Mouse (Mus musculus) lung, adult 2 months (tissue): ENCODE measurements at regions not wholly inside any gene's neighbourhood (a gene's known extent, or its start where the extent isn't known, plus 50 kb on each side); places are given as distances from the start of the nearest gene placed in this dataset.

Experiments
- DNase-seq: peaks from one replicate; pipeline ENCODE4 v3.0.0; 2022
- H3K4me1 ChIP-seq: fragments of 200-500 bp; 2 replicates; pipeline ENCODE4 v1.6.1; 2011; ENCODE audit warnings: low read length; ENCODE audit not compliant: control insufficient read depth, insufficient read depth
- H3K4me3 ChIP-seq: fragments of 200-500 bp; replicated peaks from 2 replicates; pipeline ENCODE3; 2011; ENCODE audit warnings: low read depth, mild to moderate bottlenecking, control low read depth, low read length; ENCODE audit errors: extremely low read depth
- CTCF ChIP-seq: fragments of 200-500 bp; IDR thresholded peaks from 2 replicates; pipeline ENCODE4 v1.5.1; 2011; ENCODE audit warnings: mild to moderate bottlenecking, low read length, control low read depth; ENCODE audit not compliant: insufficient read depth
- POLR2A ChIP-seq: fragments of 200-500 bp; IDR thresholded peaks from 2 replicates; pipeline ENCODE4 v1.6.1; 2011; ENCODE audit warnings: low read depth, mild to moderate bottlenecking, control low read depth, low read length, borderline replicate concordance; ENCODE audit errors: extremely low read depth
- WGBS: fragments of 180-500 bp; shearing (Covaris S2); methylation state at CpG from one replicate; pipeline ENCODE4 v1.1.7; 2018; 5-methylcytosine and 5-hydroxymethylcytosine counted together

- Histone ChIP-seq H3K4me3 (no peak overlapping the region), H3K4me1 (no peaks in the 10 kb centered on the region)
- no peak for TF ChIP-seq POLR2A
- no peak for TF ChIP-seq CTCF
- no peak for DNase-seq
- WGBS: 78% methylated on average over 8 of the region's 8 CpGs
Observed at GRCm38 (mm10) chr9:26480881-26481280, 252.6 kb upstream of the B3gat1 start.

- Histone ChIP-seq H3K4me1 (no peaks in the 10 kb centered on the region), H3K4me3 (no peak overlapping the region)
- TF ChIP-seq POLR2A (no peak), CTCF (no peak)
- DNase-seq: no peak
Observed at GRCm38 (mm10) chr9:26481890-26482289, 251.6 kb upstream of the B3gat1 start.

GRCm38 (mm10) chr9:26493740-26494139, 239.8 kb upstream of the B3gat1 start:
- DNase-seq: no peak
- WGBS: 64% methylated on average over 2 of the region's 2 CpGs
- no peak overlapping the region for H3K4me3 ChIP-seq
- TF ChIP-seq POLR2A: no peak
- no peak for TF ChIP-seq CTCF
- H3K4me1 ChIP-seq: no peaks in the 10 kb centered on the region

- no peak for DNase-seq
- 23% methylated on average over 1 of the region's 1 CpGs for WGBS
- no peak for TF ChIP-seq POLR2A
- TF ChIP-seq CTCF: no peak
- Histone ChIP-seq H3K4me3 (no peak overlapping the region), H3K4me1 (no peaks in the 10 kb centered on the region)
Observed at GRCm38 (mm10) chr9:26502027-26502426, 231.5 kb upstream of the B3gat1 start.

- no peak overlapping the region for H3K4me3 ChIP-seq
- DNase-seq: no peak
- TF ChIP-seq POLR2A (no peak), CTCF (no peak)
- no peaks in the 10 kb centered on the region for H3K4me1 ChIP-seq
- WGBS: 79% methylated on average over 2 of the region's 2 CpGs
Observed at GRCm38 (mm10) chr9:26505941-26506340, 227.6 kb upstream of the B3gat1 start.

- Histone ChIP-seq H3K4me1 (no peaks in the 10 kb centered on the region), H3K4me3 (no peak overlapping the region)
- DNase-seq: peak; percentile 8
- TF ChIP-seq CTCF: no peak
- no peak for TF ChIP-seq POLR2A
- WGBS: 40% methylated on average over 2 of the region's 2 CpGs
Observed at GRCm38 (mm10) chr9:26518651-26519050, 214.9 kb upstream of the B3gat1 start.

- no peaks in the 10 kb centered on the region for H3K4me1 ChIP-seq
- no peak for DNase-seq
- 36% methylated on average over 5 of the region's 5 CpGs for WGBS
- no peak overlapping the region for H3K4me3 ChIP-seq
- TF ChIP-seq POLR2A: no peak
Observed at GRCm38 (mm10) chr9:26519581-26520501, 213.7 kb upstream of the B3gat1 start.

- no peak overlapping the region for H3K4me3 ChIP-seq
- H3K4me1 ChIP-seq: no peaks in the 10 kb centered on the region
- WGBS: 23% methylated on average over 1 of the region's 1 CpGs
- TF ChIP-seq CTCF: no peak
- TF ChIP-seq POLR2A: no peak
- DNase-seq: no peak
Observed at GRCm38 (mm10) chr9:26524089-26524488, 209.4 kb upstream of the B3gat1 start.

GRCm38 (mm10) chr9:26528761-26529160, 204.8 kb upstream of the B3gat1 start:
- Histone ChIP-seq H3K4me3 (no peak overlapping the region), H3K4me1 (no peaks in the 10 kb centered on the region)
- TF ChIP-seq POLR2A (no peak), CTCF (no peak)
- 28% methylated on average over 3 of the region's 3 CpGs for WGBS
- DNase-seq: no peak

GRCm38 (mm10) chr9:26539042-26539441, 194.5 kb upstream of the B3gat1 start:
- no peak overlapping the region for H3K4me3 ChIP-seq
- H3K4me1 ChIP-seq: no peaks in the 10 kb centered on the region
- TF ChIP-seq POLR2A (no peak), CTCF (no peak)
- no peak for DNase-seq
- 82% methylated on average over 2 of the region's 2 CpGs for WGBS
